Mouse (Mus musculus) heart, embryonic 12.5 days (tissue): ENCODE results near the gene Scarb2. TPM values are rescaled to one million over a fixed set of nuclear protein-coding genes. Genes with fewer than 3 reads are reported as not detected.
A peak's percentile ranks its signal among the peaks of the same experiment; 100 is the strongest.

Source experiments
- ATAC-seq: fragments of 200-750 bp; cut with Nextera tagmentation; 2 replicates; pipeline ENCODE4 v1.8.0; 2017; ENCODE audit warnings: moderate TSS enrichment, moderate library complexity; ENCODE audit not compliant: insufficient number of reproducible peaks, low FRiP score
- H3K27ac ChIP-seq: fragments of 300-500 bp; sonication (generic); 2 replicates; pipeline ENCODE4 v1.5.1; 2016; ENCODE audit warnings: mild to moderate bottlenecking, moderate library complexity; ENCODE audit not compliant: poor library complexity, severe bottlenecking
- H3K27me3 ChIP-seq: fragments of 300-500 bp; sonication (generic); replicated peaks from 2 replicates; pipeline ENCODE4 v1.6.1; 2016; ENCODE audit warnings: mild to moderate bottlenecking, moderate library complexity
- H3K36me3 ChIP-seq: fragments of 300-500 bp; sonication (generic); 2 replicates; pipeline ENCODE4 v1.6.1; 2016; ENCODE audit warnings: mild to moderate bottlenecking, moderate library complexity
- H3K4me1 ChIP-seq: fragments of 300-500 bp; sonication (generic); replicated peaks from 2 replicates; pipeline ENCODE4 v1.6.1; 2016; ENCODE audit warnings: mild to moderate bottlenecking
- H3K4me2 ChIP-seq: fragments of 300-500 bp; sonication (generic); 2 replicates; pipeline ENCODE4 v1.6.1; 2016; ENCODE audit warnings: mild to moderate bottlenecking, moderate library complexity
- H3K4me3 ChIP-seq: fragments of 300-500 bp; sonication (generic); 2 replicates; pipeline ENCODE4 v1.5.1; 2016; ENCODE audit warnings: mild to moderate bottlenecking
- H3K9ac ChIP-seq: fragments of 300-500 bp; sonication (generic); 2 replicates; pipeline ENCODE4 v1.6.1; 2016; ENCODE audit warnings: mild to moderate bottlenecking, moderate library complexity
- H3K9me3 ChIP-seq: fragments of 300-500 bp; sonication (generic); replicated peaks from 2 replicates; pipeline ENCODE4 v1.6.1; 2016; ENCODE audit warnings: mild to moderate bottlenecking, moderate library complexity
- WGBS: fragments of 180-500 bp; shearing (Covaris S2); methylation state at CpG from one replicate; pipeline ENCODE4 v1.1.7; 2016; 5-methylcytosine and 5-hydroxymethylcytosine counted together
- polyA plus RNA-seq: library from polyadenylated mRNA; unstranded; fragments of >200 nt; fragmentation: Nextera tagmentation; extraction: Ambion mirVana; gene quantifications from 2 replicates; pipeline ENCODE4 v1.2.1, GENCODE M21; 2016

The Scarb2 gene
- polyA plus RNA-seq, 1 experiment from 2014 or later, result 18.0 TPM

- ATAC-seq, result no peak
- H3K4me1 ChIP-seq, result peaks cover 29% of the 10 kb centered on the region
- peak overlapping the region; percentile 97; the same call in 1 of the 2 replicates for H3K27ac ChIP-seq
- H3K9ac ChIP-seq, result peak overlapping the region; percentile 59; the same call in 1 of the 2 replicates
- 12% methylated on average over 4 of the region's 4 CpGs for WGBS
- H3K4me3 ChIP-seq, result peak overlapping the region; percentile 93; the same call in 1 of the 2 replicates
- peak overlapping the region; percentile 90 for H3K4me2 ChIP-seq
- H3K27me3 ChIP-seq, result no peaks in the 10 kb centered on the region
- no peaks in the 10 kb centered on the region for H3K36me3 ChIP-seq
- H3K9me3 ChIP-seq, result no peaks in the 10 kb centered on the region; the same call in 1 of the 2 replicates
Measured at GRCm38 (mm10) chr5:92506301-92506729, 318 bp downstream of the Scarb2 start.

GRCm38 (mm10) chr5:92505402-92505865 is 1.2 kb downstream of the Scarb2 start:
- peak overlapping the region; percentile 93 for H3K4me3 ChIP-seq
- peak; percentile 93 for ATAC-seq
- H3K9ac ChIP-seq, result peak overlapping the region; percentile 94
- H3K4me1 ChIP-seq, result peaks cover 29% of the 10 kb centered on the region
- H3K4me2 ChIP-seq, result peak overlapping the region; percentile 90
- H3K36me3 ChIP-seq, result no peaks in the 10 kb centered on the region
- 0% methylated on average over 48 of the region's 48 CpGs for WGBS
- peak overlapping the region; percentile 97 for H3K27ac ChIP-seq
- H3K9me3 ChIP-seq, result no peaks in the 10 kb centered on the region; the same call in 1 of the 2 replicates
- no peaks in the 10 kb centered on the region for H3K27me3 ChIP-seq

- Histone ChIP-seq H3K9me3 (no peaks in the 10 kb centered on the region), H3K9ac (peak overlapping the region; percentile 94), H3K4me2 (peak overlapping the region; percentile 90), H3K4me1 (peaks cover 32% of the 10 kb centered on the region), H3K27ac (peak overlapping the region; percentile 97), H3K27me3 (no peaks in the 10 kb centered on the region), H3K36me3 (no peaks in the 10 kb centered on the region), H3K4me3 (peak overlapping the region; percentile 93)
- peak; percentile 68 for ATAC-seq
- WGBS, result under 1% methylated on average over 35 of the region's 35 CpGs
Measured at GRCm38 (mm10) chr5:92504676-92505400, 1.8 kb downstream of the Scarb2 start.

GRCm38 (mm10) chr5:92503856-92504618 is 2.6 kb downstream of the Scarb2 start:
- H3K4me1 ChIP-seq, result peaks cover 38% of the 10 kb centered on the region
- H3K4me3 ChIP-seq, result peak overlapping the region; percentile 93
- H3K9ac ChIP-seq, result peak overlapping the region; percentile 94
- peak overlapping the region; percentile 97; the same call in 1 of the 2 replicates for H3K27ac ChIP-seq
- H3K9me3 ChIP-seq, result no peaks in the 10 kb centered on the region
- H3K36me3 ChIP-seq, result no peaks in the 10 kb centered on the region
- peak overlapping the region; percentile 90 for H3K4me2 ChIP-seq
- H3K27me3 ChIP-seq, result no peaks in the 10 kb centered on the region
- ATAC-seq, result no peak
- WGBS, result 35% methylated on average over 7 of the region's 7 CpGs

- Histone ChIP-seq H3K27me3 (no peaks in the 10 kb centered on the region), H3K4me2 (peak overlapping the region; percentile 90), H3K36me3 (no peaks in the 10 kb centered on the region), H3K9ac (peak overlapping the region; percentile 94), H3K27ac (no peak overlapping the region), H3K9me3 (no peaks in the 10 kb centered on the region), H3K4me1 (peaks cover 43% of the 10 kb centered on the region), H3K4me3 (peak overlapping the region; percentile 93)
- 55% methylated on average over 9 of the region's 9 CpGs for WGBS
- no peak for ATAC-seq
Measured at GRCm38 (mm10) chr5:92503356-92503847, 3.2 kb downstream of the Scarb2 start.

- H3K4me1 ChIP-seq, result peaks cover 57% of the 10 kb centered on the region
- no peaks in the 10 kb centered on the region for H3K36me3 ChIP-seq
- H3K27me3 ChIP-seq, result no peaks in the 10 kb centered on the region
- H3K27ac ChIP-seq, result peak overlapping the region; percentile 52; the same call in 1 of the 2 replicates
- no peak overlapping the region for H3K9ac ChIP-seq
- no peak overlapping the region for H3K4me3 ChIP-seq
- no peak overlapping the region for H3K4me2 ChIP-seq
- 55% methylated on average over 3 of the region's 3 CpGs for WGBS
- no peak for ATAC-seq
- H3K9me3 ChIP-seq, result no peaks in the 10 kb centered on the region
Measured at GRCm38 (mm10) chr5:92499378-92499777, 7.3 kb downstream of the Scarb2 start.

- Histone ChIP-seq H3K36me3 (no peaks in the 10 kb centered on the region), H3K9ac (no peak overlapping the region), H3K27ac (peak overlapping the region; percentile 52), H3K27me3 (no peaks in the 10 kb centered on the region), H3K4me2 (no peak overlapping the region), H3K4me3 (no peak overlapping the region), H3K9me3 (no peaks in the 10 kb centered on the region), H3K4me1 (peaks cover 57% of the 10 kb centered on the region)
- ATAC-seq, result peak; percentile 41; the same call in 1 of the 2 replicates
- 34% methylated on average over 5 of the region's 5 CpGs for WGBS
Measured at GRCm38 (mm10) chr5:92498661-92499060, 8.0 kb downstream of the Scarb2 start.

- Histone ChIP-seq H3K9me3 (no peaks in the 10 kb centered on the region), H3K27ac (peak overlapping the region; percentile 15; the same call in 1 of the 2 replicates), H3K4me1 (peaks cover 57% of the 10 kb centered on the region), H3K4me3 (no peak overlapping the region), H3K36me3 (no peaks in the 10 kb centered on the region), H3K27me3 (no peaks in the 10 kb centered on the region), H3K9ac (no peak overlapping the region), H3K4me2 (no peak overlapping the region)
- ATAC-seq, result peak; percentile 27; the same call in 1 of the 2 replicates
- 74% methylated on average over 3 of the region's 3 CpGs for WGBS
Measured at GRCm38 (mm10) chr5:92498225-92498624, 8.4 kb downstream of the Scarb2 start.

GRCm38 (mm10) chr5:92495771-92496409 is 10.7 kb downstream of the Scarb2 start:
- H3K27me3 ChIP-seq, result no peaks in the 10 kb centered on the region
- H3K4me1 ChIP-seq, result peaks cover 57% of the 10 kb centered on the region
- no peak overlapping the region for H3K9ac ChIP-seq
- H3K36me3 ChIP-seq, result no peaks in the 10 kb centered on the region
- no peaks in the 10 kb centered on the region for H3K9me3 ChIP-seq
- H3K4me3 ChIP-seq, result no peak overlapping the region
- H3K27ac ChIP-seq, result no peak overlapping the region
- no peak for ATAC-seq
- 84% methylated on average over 7 of the region's 7 CpGs for WGBS
- H3K4me2 ChIP-seq, result no peak overlapping the region

- H3K36me3 ChIP-seq, result no peaks in the 10 kb centered on the region
- ATAC-seq, result no peak
- WGBS, result 43% methylated on average over 4 of the region's 4 CpGs
- no peaks in the 10 kb centered on the region for H3K27me3 ChIP-seq
- peaks cover 62% of the 10 kb centered on the region for H3K4me1 ChIP-seq
- H3K4me3 ChIP-seq, result no peak overlapping the region
- no peak overlapping the region for H3K4me2 ChIP-seq
- no peak overlapping the region for H3K27ac ChIP-seq
- H3K9ac ChIP-seq, result no peak overlapping the region
- no peaks in the 10 kb centered on the region for H3K9me3 ChIP-seq
Measured at GRCm38 (mm10) chr5:92495291-92495690, 11.3 kb downstream of the Scarb2 start.
